Mouse (Mus musculus) CH12F3 (cell line): ENCODE data around the gene Gm8024.
"Not testable (repeated sequence)": the region's sequence is repeated elsewhere in the genome, so short reads cannot be mapped to it uniquely, and the experiment has no call there.

Source experiments
- in situ Hi-C: fragments of 300-500 bp; cut with MboI; formaldehyde crosslinking; loops from 2 replicates; pipeline ENCODE4 v1.14.3; 2020; ENCODE audit warnings: low sequenced_read_pairs

Gene Gm8024

GRCm38 (mm10) chr14:42524182-42524581 is at the start of gene Gm8024:
Gene Gm8024, minus strand, starts transcription at chr14:42524282.
- in situ Hi-C loops, result not testable (repeated sequence)

GRCm38 (mm10) chr14:42543170-42543701 is 19.2 kb upstream of the Gm8024 start:
- in situ Hi-C loops, result not testable (repeated sequence)

- in situ Hi-C loops, result not testable (repeated sequence)
Measured at GRCm38 (mm10) chr14:42542316-42543169, 18.5 kb upstream of the Gm8024 start.

GRCm38 (mm10) chr14:42502249-42502648 is 21.8 kb downstream of the Gm8024 start, which contains the start of gene Gm8020:
Gene Gm8020, minus strand, starts transcription at chr14:42502349.
- in situ Hi-C loops, result not testable (repeated sequence)
